Mouse (Mus musculus) left cerebral cortex, postnatal 36 days (tissue): ENCODE data around the gene Rnf26. TPM values are rescaled to one million over a fixed set of nuclear protein-coding genes. Genes with fewer than 3 reads are reported as not detected.

Experiments
- DNase-seq, 2 experiments: peaks; one replicate each; pipeline ENCODE4 v3.0.0; 2021 to 2022; ENCODE audit warnings: low spot score in 2 of 2, mixed read lengths in 1 of 2
- intact Hi-C: fragments of 180-260 bp; cut with DNase I; formaldehyde crosslinking; loops from one replicate; pipeline ENCODE4 v1.15.1; 2025
- total RNA-seq, 2 experiments: library from RNA; stranded (reverse); gene quantifications; 2 replicates each; pipeline ENCODE4 v1.2.3; 2021

Rnf26 gene
- total RNA-seq, 2 experiments from 2014 or later, result 29.2 to 35.7 TPM

GRCm38 (mm10) chr9:44101490-44101889 is 11.8 kb downstream of the Rnf26 start, which contains the start of gene Mfrp:
Mfrp (plus strand) TSS chr9:44101729.
- intact Hi-C loops, result loop anchor here (10.0 kb wide), 1 partner anchor 117 kb away; no protein-coding TSS in a partner anchor
- no peak for DNase-seq

GRCm38 (mm10) chr9:44096536-44096935 is 16.8 kb downstream of the Rnf26 start:
- intact Hi-C loops, result no loop called here
- DNase-seq, result peak in 1 of 2 experiments; percentile 59

GRCm38 (mm10) chr9:44095781-44096180 is 17.5 kb downstream of the Rnf26 start:
- intact Hi-C loops, result no loop called here

GRCm38 (mm10) chr9:44094737-44095136 is 18.6 kb downstream of the Rnf26 start:
- intact Hi-C loops, result no loop called here
- DNase-seq, result no peak

More at GRCm38 (mm10) chr9:44095781-44096180, 17.5 kb downstream of the Rnf26 start:
- peak in 1 of 2 experiments; percentile 8 for DNase-seq

- intact Hi-C loops, result no loop called here
- DNase-seq, result peak; percentile 82 to 87
Measured at GRCm38 (mm10) chr9:44093612-44094503, 19.5 kb downstream of the Rnf26 start.

- no peak for DNase-seq
- intact Hi-C loops, result no loop called here
Measured at GRCm38 (mm10) chr9:44088877-44089608, 24.3 kb downstream of the Rnf26 start.

GRCm38 (mm10) chr9:44087761-44088455 is 25.4 kb downstream of the Rnf26 start:
- peak; percentile 67 to 70 for DNase-seq
- intact Hi-C loops, result no loop called here

GRCm38 (mm10) chr9:44086960-44087359 is 26.4 kb downstream of the Rnf26 start:
- intact Hi-C loops, result no loop called here
- no peak for DNase-seq

- intact Hi-C loops, result loop anchor here (2.0 kb wide), 1 partner anchor 19 kb away; the partner anchor contains the start of gene Usp2
- DNase-seq, result peak; percentile 79 to 81
Measured at GRCm38 (mm10) chr9:44085741-44086665, 27.3 kb downstream of the Rnf26 start.

GRCm38 (mm10) chr9:44085276-44085675 is 28.0 kb downstream of the Rnf26 start:
- DNase-seq, result no peak
- intact Hi-C loops, result loop anchor here (2.0 kb wide), 1 partner anchor 18 kb away; the partner anchor contains the start of gene Usp2

- intact Hi-C loops, result loop anchor here (2.0 kb wide), 1 partner anchor 18 kb away; the partner anchor contains the start of gene Usp2
Measured at GRCm38 (mm10) chr9:44084659-44085229, 28.6 kb downstream of the Rnf26 start.

GRCm38 (mm10) chr9:44084236-44084635 is 29.1 kb downstream of the Rnf26 start:
- intact Hi-C loops, result loop anchor here (2.0 kb wide), 1 partner anchor 17 kb away; the partner anchor contains the start of gene Usp2
- no peak for DNase-seq

More at GRCm38 (mm10) chr9:44084659-44085229, 28.6 kb downstream of the Rnf26 start:
- peak; percentile 90 to 92 for DNase-seq

GRCm38 (mm10) chr9:44083392-44084121 is 29.8 kb downstream of the Rnf26 start:
- DNase-seq, result peak; percentile 84 to 87
- intact Hi-C loops, result loop anchor here (2.0 kb wide), 1 partner anchor 17 kb away; the partner anchor contains the start of gene Usp2

- intact Hi-C loops, result no loop called here
- no peak for DNase-seq
Measured at GRCm38 (mm10) chr9:44082266-44082665, 31.1 kb downstream of the Rnf26 start.

GRCm38 (mm10) chr9:44081581-44081980 is 31.7 kb downstream of the Rnf26 start:
- intact Hi-C loops, result no loop called here
- DNase-seq, result no peak

GRCm38 (mm10) chr9:44080953-44081352 is 32.4 kb downstream of the Rnf26 start:
- DNase-seq, result peak in 1 of 2 experiments; percentile 64
- intact Hi-C loops, result no loop called here
